Mouse (Mus musculus) urinary bladder, postnatal 14 days (tissue): ENCODE data around the gene Flywch2.

Source experiments
- DNase-seq: peaks from one replicate; pipeline ENCODE4 v3.0.0; 2021; ENCODE audit warnings: low spot score

Flywch2 gene

DNA sequence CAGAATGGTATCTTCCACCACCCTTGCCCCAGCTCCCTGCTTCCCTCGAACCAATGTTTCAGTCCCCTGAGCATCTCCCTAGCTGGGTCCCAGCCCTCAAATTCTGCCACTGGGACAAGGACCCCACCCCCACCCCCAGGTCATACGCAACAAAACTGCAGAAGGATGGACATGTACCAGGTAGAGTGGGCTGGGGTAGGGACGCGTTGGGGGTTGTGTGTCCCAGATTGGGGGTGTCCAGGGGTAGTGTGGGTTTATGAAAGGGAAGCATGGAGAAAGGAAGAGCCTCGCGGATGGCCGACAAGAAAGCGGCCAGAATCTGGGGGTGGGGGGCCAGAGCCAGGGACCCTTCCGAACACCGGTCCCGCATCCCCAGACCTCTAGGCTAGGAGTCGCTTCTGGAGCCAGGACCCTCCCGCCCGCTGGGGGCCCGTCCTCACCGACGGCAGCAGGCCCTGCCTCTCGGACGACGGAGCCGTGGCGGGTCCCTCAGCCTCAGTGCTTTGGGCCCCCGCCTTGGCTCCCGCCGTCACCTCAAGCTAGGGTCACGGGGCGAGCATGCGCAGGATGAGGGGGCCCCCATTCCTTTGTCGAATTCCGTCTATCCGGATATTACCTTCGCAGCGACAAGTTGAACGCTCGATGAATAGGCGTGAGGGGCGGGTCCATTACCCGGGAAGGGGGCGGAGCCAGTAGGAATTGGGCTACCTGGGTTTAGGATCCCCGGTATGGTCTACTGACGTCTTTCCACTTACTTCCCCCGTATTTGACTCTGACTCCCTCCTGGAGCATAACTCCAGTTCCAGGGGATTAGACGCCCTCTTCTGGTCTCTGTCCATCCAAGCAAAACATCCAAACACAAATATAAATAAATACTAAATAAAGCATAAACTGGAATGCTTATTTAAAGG lies at the start of gene Flywch2:
TSS of gene Flywch2 (minus strand) at position 521 of the 911 bp plus-strand sequence.
- DNase-seq, result peak; percentile 83

DNA sequence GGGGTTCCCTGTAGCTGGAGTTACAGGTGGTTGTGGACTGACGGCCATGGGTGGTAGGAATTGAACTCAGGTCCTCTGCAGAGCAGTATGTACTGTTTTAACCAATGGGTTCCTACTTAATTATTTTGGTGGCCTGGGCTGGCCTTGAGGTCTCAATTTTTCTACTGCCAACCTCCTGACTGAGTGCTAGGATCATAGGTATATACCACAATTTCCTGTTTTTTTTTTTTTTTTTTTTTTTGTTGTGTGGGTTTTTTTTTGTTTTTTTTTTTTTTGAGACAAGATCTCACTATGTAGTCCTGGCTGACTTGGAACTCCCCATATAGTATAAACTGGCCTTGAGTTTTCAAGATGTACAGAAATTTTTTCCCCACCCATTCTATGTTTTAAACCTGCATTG lies 45.3 kb upstream of the Flywch2 start:
- no peak for DNase-seq

DNA sequence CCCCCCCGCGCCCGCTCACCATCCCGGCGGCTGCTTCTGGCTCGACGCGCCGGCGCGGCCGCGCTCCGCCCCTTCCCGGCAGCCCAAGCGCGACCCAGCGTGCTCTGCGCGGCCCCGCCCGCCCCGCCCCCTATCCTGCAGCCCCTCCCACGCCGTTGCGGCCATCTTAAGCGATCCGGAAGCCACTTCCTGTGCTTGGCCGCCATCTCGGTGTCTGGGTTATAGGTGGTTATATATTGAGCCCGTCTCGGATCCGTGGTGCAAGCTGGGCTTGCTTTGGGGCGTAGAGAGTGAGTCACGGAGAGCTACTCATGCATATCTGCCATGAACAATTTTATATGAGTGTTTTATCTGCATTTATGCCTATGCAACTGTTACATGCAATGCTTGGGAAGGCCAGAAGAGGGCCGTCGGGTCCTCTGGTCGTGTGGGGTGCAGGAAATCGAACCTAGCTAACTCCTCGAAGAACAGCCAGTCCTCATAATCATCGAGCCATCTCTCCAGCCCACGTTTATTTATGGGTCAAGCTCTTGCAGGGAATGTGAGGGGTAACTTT lies 43.3 kb upstream of the Flywch2 start, which contains the start of gene Elob:
TSS of gene Elob (minus strand) at position 73 of the 556 bp plus-strand sequence.
- peak; percentile 84 for DNase-seq

DNA sequence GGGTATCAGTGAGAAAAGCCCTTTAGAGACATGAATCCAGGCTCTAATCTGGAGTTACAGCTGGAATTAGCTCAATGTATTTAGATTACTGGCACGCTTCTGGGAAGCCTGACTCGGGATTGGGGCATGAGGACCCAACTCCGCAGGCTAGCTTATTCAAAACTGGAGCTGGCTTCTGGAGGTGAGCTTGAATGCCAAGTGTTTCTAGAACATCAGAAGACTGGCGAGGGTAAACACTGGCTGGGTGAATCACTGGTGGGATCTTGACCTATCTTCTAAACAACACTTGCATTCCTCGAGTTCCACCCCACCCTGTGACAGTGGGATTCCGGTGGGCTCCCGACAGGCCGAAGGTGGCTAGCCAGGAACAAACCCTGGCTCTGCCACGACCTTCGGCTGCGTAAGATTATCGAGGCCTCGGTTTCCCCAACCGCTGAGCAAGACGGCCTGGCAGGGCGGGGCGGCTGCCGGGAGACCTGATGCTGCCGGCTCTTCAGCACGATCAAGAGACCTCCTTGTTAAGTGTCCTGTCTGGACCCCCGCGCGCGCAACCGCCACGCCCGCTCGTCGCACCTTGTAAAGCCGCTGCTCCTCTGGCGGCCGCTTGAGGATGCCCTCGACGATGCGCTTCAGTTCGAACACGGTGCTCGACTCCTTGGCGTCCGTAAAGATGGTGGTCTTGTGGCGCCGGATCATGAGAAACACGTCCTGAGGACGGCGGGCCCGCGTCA lies 42.6 kb upstream of the Flywch2 start:
- peak; percentile 35 for DNase-seq

DNA sequence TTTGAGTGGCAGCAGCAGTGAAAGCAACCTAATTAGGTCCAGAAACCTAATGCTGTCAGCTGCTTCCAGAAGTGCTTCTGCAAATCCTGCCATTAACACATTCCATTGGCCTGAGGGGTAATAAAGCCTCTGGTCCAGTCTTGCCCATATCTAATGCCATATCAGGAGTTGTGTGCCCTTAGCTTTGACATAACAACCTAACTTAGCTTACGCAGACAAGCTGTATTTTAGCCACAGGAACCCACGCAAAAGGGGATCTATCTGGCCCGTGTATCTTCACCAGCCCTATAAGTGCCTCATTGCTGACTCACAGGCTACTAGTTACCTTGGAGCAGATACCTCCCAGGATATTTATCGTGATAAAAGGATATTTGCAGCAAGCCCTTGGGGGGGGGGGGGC lies 39.7 kb upstream of the Flywch2 start:
- DNase-seq, result no peak

DNA sequence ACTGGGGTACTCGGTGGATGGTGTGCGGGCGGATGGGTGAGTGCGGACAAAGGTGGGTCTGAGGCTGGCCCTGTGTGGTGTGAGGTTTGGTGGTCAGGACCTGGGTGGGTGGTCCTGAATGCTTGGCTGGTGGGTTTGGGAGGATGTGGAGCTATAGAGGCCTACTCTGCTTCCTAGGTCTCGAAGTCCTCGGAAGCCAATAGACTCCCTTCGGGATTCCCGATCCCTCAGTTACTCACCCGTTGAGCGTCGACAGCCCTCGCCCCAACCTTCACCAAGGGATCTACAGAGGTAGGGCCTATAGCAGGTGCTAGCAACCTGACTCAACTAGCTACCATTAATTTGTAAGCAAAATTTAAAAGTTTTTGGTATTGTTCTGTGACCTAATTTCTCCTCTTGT lies 37.7 kb upstream of the Flywch2 start:
- no peak for DNase-seq

DNA sequence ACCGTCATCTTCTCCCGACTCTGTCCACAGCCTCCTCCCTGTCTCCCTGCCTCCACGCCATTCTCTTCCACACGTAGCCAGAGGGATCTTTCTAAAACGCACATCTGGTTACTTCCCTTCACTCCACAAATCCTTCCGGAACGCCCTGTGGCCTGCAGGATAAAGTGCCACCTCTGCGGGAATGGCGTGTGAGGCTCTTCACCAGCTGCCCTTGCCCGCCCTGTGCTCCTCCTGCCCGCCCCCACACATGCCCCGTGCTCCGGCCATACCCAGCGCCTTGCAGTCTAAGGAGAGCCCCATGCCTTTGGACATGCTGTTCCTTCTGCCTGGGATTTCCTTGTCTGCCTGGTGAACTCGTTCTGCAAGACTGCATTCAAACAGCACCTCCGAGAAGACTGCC lies 37.1 kb upstream of the Flywch2 start:
- no peak for DNase-seq

DNA sequence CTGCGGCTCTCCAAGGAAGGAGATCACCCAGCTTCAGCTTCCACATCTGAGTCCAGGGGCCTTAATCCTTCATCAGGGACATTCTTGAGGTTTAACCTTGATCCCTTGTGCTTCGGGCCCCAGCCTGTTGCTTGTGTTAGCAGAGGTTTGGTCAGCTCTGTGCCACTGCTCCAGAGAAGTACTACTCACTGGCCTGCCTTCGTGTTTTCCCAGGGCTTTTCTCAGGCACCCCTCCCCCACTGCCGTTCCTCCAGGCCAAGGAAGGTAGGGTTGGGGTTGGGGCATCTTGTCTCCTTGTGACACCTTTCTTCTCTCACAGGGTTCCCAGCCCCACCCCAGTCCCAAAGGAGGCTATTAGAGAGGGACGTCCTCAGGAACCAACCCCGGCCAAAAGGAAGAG lies 36.2 kb upstream of the Flywch2 start:
- no peak for DNase-seq

DNA sequence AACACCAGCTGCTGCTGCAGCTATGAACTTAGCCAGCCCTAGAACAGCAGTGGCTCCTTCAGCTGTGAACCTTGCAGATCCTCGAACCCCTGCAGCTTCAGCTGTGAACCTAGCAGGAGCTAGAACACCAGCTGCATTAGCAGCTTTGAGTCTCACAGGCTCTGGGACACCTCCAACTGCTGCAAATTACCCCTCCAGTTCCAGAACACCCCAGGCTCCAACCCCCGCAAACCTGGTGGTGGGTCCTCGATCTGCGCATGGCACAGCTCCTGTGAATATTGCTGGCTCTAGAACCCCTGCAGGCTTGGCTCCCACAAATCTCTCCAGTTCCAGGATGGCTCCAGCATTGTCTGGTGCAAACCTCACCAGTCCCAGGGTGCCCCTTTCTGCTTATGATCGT lies 34.9 kb upstream of the Flywch2 start:
- DNase-seq, result no peak

DNA sequence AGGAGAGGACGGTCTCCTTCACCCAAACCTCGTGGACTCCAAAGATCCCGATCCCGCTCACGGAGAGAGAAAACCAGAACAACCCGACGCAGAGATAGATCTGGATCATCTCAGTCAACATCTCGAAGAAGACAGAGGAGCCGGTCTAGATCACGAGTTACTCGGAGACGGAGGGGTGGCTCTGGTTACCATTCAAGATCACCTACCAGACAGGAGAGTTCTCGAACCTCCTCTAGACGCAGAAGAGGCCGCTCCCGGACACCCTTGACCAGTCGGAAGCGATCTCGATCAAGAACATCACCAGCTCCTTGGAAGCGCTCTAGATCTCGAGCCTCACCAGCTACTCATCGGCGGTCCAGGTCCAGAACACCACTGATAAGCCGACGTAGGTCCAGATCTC lies 33.4 kb upstream of the Flywch2 start:
- DNase-seq, result no peak

DNA sequence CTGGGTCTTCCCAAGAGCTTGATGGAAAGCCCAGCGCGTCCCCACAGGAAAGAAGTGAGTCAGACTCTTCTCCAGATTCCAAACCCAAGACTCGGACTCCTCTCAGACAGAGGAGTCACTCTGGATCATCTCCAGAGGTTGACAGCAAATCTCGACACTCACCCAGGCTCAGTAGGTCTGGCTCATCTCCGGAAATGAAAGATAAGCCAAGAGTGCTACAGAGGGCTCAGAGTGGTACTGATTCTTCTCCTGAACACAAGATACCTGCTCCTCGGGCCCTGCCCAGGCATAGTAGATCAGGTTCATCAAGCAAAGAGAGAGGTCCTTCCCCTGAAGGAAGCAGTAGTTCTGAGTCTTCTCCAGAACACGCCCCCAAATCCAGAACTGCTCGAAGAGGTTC lies 32.7 kb upstream of the Flywch2 start:
- DNase-seq, result no peak

DNA sequence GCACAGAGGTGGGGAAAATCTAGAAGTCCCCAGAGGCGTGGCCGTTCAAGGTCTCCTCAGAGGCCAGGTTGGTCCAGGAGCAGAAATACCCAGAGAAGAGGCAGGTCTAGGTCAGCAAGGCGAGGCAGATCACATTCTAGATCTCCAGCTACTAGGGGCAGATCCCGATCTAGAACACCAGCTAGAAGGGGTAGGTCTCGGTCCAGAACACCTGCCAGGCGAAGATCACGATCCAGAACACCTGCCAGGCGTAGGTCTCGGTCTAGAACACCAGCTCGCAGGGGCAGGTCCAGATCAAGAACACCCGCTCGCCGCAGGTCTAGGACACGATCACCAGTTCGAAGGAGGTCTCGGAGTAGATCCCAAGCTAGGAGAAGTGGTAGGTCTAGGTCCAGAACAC lies 29.8 kb upstream of the Flywch2 start:
- no peak for DNase-seq

DNA sequence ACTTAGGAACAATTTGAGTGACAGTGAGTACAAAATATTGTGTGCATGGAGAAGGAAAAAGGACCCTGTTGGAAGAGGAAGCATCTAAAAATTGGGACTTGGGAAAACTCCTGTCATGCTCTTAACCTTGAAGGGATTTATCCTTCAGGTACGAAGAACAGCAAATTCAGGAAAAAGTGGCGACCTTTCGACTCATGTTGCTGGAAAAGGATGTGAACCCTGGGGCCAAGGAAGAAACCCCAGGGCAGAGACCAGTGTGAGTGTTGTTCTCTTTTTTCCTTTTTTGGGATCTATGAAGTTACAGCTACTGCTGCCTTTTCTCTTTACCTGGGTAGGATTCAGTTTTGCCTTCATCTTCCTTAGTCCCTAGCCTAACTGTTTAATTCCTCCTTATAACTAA lies 22.0 kb upstream of the Flywch2 start:
- DNase-seq, result no peak

DNA sequence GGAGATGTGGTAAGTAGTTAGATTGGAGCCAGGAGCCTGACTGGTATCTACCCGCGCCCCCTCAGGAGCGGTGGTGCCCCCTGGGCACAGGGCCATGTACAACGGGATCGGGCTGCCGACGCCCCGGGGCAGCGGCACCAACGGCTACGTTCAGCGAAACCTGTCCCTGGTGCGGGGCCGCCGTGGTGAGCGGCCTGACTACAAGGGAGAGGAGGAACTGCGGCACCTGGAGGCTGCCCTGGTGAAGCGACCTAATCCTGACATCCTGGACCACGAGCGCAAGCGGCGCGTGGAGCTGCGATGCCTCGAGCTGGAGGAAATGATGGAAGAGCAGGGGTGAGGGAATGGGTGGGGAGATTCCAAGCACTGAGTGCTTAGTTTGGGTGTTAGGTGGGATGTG lies 21.0 kb upstream of the Flywch2 start:
- peak; percentile 47 for DNase-seq

DNA sequence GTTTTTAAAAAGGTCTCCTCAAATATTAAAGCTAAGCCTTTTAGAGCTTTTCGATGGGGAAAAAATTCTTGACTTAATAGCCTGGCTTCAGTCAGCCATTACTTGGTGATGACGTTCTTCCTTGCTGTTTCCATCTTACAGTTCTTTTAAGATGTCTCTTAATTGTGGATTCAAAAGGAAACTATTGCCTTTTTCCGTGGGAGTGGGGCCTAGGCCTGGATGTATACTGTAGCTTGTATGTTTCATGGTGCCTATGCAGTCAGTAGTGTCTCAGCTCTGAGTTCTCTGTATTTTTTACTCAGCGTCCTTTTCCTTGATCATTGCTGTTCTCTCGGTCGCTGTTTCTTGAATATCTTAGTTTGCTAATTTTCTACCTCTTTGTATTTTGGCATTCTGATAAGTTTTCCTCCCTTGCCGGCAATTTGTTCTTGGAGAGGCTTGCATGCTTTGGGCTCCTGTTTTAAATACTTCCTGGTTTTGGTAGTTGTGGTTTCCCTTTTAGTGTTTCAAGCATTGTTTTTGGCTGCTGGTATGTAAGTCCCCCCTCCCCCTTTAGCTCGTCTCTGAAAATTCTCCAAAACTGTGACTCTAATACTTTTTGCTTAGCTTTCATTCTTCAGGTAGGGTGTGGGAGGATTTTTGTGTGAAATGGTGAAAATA lies 18.7 kb upstream of the Flywch2 start:
- DNase-seq, result no peak

DNA sequence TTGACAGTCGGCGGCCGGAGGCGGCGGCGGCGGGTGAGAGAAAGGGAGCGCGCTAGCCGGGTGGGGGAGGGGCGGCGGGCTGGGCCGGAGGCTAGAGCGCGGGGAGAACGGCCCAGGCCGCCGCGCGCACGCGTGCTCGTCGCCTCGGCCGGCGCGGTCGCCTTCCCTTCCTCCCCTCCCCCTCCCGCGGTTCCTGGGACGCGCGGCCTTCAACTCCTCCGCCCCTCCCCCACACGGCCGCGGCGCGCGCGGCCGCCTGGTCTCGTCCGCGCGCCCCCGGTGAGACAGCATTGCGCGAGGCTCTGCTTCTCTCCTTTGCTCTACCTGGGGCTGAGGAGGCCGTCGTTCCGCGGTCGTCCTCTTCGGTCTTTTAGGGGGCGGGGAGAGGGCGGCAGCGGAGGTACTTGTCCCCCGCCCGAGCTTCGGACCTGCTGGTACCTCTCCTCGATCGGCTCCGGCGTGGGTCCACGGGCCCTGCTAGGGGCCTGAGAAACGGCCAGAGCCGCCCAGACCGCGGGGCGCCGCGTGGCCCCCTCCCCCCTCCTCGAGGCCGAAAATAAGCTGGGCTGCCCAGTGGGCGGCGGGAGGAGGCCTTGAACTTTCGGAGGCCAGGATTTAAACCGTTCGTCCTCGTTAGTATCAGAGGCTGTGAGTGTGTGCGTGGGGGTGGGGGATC lies 17.6 kb upstream of the Flywch2 start:
- DNase-seq, result peak; percentile 84

DNA sequence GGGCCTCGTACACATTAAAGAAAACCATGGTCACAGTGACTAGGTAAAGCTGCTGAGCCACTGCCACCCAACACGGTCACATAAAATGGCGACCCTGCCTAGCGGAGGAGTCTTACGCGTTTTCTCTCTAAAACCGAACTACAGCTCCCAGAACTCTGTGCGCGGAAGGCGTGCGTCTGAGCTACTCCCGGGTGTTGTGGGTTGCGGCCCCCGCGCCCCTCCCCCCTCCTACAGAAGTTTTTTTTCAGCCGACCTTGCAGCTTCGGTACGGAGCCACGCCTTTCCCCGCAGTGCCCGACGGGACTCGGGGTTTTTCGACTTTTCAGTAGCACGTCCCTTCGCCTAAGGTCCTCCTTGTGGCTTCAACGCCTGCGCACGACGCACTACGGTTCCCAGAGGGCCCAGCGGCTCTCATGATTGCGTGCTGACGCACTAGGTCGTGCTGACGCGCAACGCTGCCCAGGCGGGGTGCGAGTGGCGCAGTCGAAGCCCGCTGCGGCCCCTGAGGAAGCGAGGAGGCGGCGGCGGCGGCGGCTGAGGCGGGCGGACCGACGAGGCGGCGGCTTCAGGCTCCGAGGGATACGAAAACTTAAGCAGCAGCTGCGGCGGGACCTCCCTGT lies 17.0 kb upstream of the Flywch2 start:
- DNase-seq, result peak; percentile 98

DNA sequence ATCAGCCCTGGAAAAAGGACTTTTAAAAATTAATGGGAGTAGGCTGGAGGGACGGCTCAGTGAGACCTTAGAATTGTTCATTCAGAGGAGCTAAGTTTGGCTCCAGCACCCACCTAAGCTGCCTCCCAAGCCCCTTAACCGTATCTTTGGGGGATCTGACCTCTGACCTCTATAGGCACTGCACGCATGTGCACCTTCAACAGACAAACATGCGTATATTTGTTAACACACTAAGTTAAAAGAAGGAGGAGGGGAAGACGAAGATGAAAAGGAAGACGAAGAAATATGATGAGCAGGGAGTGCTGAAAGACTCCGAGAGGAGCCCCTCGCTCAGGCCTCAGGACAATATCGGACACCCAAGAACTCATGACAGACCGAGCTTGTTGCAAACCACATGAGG lies 15.7 kb upstream of the Flywch2 start:
- no peak for DNase-seq

DNA sequence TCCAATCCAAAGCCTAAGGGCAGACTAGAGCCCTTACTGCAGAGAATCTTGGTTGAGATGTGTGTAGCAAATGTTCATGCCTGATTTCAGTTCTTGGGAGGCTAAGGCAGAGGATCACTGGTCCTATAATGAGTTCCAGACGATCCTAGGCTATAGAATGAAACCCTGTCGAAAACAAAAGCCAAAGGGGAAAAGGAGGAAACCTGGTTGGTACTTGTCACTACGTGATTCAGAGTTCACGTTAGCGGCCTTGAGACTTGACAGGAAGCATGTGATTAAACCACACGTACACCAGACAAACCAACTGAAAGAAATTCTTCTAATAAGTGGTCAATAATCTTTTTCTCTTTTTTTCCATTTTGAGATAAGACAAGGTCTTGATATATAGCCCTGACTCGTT lies 11.4 kb upstream of the Flywch2 start:
- no peak for DNase-seq

DNA sequence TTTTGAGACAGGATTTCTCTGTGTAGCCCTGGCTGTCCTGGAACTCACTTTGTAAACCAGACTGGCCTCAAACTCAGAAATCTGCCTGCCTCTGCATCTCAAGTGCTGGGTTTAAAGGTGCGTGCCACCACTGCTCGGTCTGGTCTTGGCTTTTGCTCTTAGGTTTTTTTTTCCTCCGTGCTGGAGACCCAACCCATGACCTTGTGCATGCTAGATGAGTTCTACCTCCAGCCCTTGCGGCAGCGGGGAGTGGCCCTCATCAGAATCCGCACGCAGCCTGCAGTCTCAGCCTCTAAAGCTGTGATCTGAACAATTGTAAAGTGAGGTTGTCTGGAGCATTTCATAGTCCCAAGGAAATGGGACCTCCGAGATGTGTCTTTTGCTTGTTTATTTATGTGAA lies 9.4 kb upstream of the Flywch2 start:
- no peak for DNase-seq

DNA sequence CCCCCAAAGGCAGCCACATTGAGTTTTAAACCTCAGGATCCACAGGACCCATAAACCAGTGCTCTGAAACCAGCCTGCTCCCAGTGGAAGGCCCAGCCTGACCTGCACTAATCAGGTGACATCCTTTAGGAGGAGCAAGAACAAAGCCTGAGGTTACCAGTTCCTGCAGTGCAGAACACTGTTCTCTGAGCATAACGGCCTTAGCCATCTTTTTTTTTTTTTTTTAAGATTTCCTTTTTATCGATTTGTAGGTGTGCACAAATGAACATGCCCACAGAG lies 5.1 kb upstream of the Flywch2 start:
- DNase-seq, result no peak
